Mouse (Mus musculus) right cerebral cortex, postnatal 4 days (tissue): ENCODE data around the gene 4931428F04Rik.
"Not testable (repeated sequence)": the region's sequence is repeated elsewhere in the genome, so short reads cannot be mapped to it uniquely, and the experiment has no call there.

ENCODE experiments used
- DNase-seq: peaks from one replicate; pipeline ENCODE4 v3.0.0-alpha.2; 2022

The 4931428F04Rik gene

GRCm38 (mm10) chr8:105306146-105306691 is 16.6 kb upstream of the 4931428F04Rik start:
- no peak for DNase-seq

- peak; percentile 63 for DNase-seq
Measured at GRCm38 (mm10) chr8:105305211-105306145, 15.8 kb upstream of the 4931428F04Rik start, which contains the start of gene Elmo3. Gene Elmo3 (plus strand): TSS chr8:105305601.

- DNase-seq: no peak
Measured at GRCm38 (mm10) chr8:105304325-105305210, 14.9 kb upstream of the 4931428F04Rik start.

- no peak for DNase-seq
Measured at GRCm38 (mm10) chr8:105303874-105304273, 14.2 kb upstream of the 4931428F04Rik start.

- DNase-seq: no peak
Measured at GRCm38 (mm10) chr8:105303396-105303795, 13.7 kb upstream of the 4931428F04Rik start.

GRCm38 (mm10) chr8:105299962-105300361 is 10.3 kb upstream of the 4931428F04Rik start:
- no peak for DNase-seq

GRCm38 (mm10) chr8:105298351-105299252 is 8.9 kb upstream of the 4931428F04Rik start:
- DNase-seq: no peak

- peak; percentile 89 for DNase-seq
Measured at GRCm38 (mm10) chr8:105297511-105298192, 8.0 kb upstream of the 4931428F04Rik start, which contains the start of gene E2f4. Gene E2f4 (plus strand): TSS chr8:105297663.

- DNase-seq: no peak
Measured at GRCm38 (mm10) chr8:105295895-105296573, 6.4 kb upstream of the 4931428F04Rik start, which contains the start of gene Exoc3l. Gene Exoc3l (minus strand): TSS chr8:105296101.

- DNase-seq: no peak
Measured at GRCm38 (mm10) chr8:105295256-105295655, 5.6 kb upstream of the 4931428F04Rik start.

GRCm38 (mm10) chr8:105294776-105295175 is 5.1 kb upstream of the 4931428F04Rik start:
- DNase-seq: no peak

GRCm38 (mm10) chr8:105293405-105293804 is 3.7 kb upstream of the 4931428F04Rik start:
- no peak for DNase-seq

GRCm38 (mm10) chr8:105292471-105292870 is 2.8 kb upstream of the 4931428F04Rik start:
- no peak for DNase-seq

- not testable (repeated sequence) for DNase-seq
Measured at GRCm38 (mm10) chr8:105291802-105292201, 2.1 kb upstream of the 4931428F04Rik start.

GRCm38 (mm10) chr8:105291364-105291763 is 1.7 kb upstream of the 4931428F04Rik start:
- not testable (repeated sequence) for DNase-seq

- DNase-seq: peak; percentile 92
Measured at GRCm38 (mm10) chr8:105290554-105291314, 1.1 kb upstream of the 4931428F04Rik start.

GRCm38 (mm10) chr8:105288958-105289732 is 519 bp downstream of the 4931428F04Rik start:
- DNase-seq: peak; percentile 98

- DNase-seq: no peak
Measured at GRCm38 (mm10) chr8:105288231-105288630, 1.4 kb downstream of the 4931428F04Rik start.

- no peak for DNase-seq
Measured at GRCm38 (mm10) chr8:105286907-105287306, 2.8 kb downstream of the 4931428F04Rik start.
